Mouse (Mus musculus): ENCODE data around the gene Bud23.
"Not testable (repeated sequence)": the region's sequence is repeated elsewhere in the genome, so short reads cannot be mapped to it uniquely, and the experiment has no call there.

Gene Bud23

DNA sequence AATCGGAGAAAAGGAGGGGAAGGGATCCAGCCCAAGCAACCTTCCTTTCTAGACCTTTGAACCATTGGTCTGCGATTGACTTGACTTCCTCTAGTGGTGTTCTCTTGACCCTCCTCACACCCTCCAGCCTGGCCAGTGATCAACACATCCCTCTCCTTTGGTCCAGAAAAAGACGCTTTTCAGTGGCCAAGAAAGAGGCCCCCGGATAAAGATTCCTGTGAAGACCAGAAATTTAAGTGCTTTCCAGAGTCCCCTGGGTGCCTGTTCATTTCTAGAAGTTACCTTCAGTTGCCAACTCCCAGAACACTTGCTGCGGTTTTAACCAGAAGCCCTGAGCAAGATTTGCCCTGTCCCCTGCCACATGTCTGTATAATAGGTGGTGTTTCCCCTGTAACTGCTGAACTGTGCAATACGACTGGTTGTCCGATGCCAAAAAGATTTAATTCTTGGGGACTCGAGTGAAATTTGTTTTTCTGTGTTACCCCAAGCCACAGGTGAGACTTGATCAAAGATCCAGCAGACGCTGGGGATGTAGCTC, at the start of gene Bud23:
Gene Bud23, minus strand, starts transcription at position 51 of the 538 bp plus-strand sequence.
- DNase-seq (ENCODE audit: low read depth, low spot score), result not testable (repeated sequence)

- no peak for DNase-seq (ENCODE audit: low read depth, low spot score)
Observed at GRCm38 (mm10) chr5:135113782-135114181, 49.0 kb upstream of the Bud23 start.

DNA sequence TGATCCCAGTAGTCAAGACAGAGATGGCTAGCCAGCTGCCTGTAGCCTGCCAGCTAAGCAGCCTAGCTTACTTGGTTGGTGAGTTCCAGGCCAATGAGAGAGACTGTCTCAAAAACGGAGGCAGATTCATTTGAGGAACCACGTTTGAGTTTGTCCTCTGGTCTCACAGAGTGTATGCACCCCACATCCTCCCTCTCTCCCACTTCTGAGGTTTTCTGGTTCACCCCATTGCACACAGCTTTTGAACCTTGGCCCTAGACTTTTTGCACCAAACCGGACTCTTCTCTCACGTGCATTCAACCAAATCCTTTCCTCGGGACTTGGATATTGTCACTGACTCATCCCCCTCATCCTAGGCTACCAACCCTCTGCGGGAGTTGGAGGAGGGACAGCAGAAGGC, 45.2 kb upstream of the Bud23 start:
- no peak for DNase-seq (ENCODE audit: low read depth, low spot score)

DNA sequence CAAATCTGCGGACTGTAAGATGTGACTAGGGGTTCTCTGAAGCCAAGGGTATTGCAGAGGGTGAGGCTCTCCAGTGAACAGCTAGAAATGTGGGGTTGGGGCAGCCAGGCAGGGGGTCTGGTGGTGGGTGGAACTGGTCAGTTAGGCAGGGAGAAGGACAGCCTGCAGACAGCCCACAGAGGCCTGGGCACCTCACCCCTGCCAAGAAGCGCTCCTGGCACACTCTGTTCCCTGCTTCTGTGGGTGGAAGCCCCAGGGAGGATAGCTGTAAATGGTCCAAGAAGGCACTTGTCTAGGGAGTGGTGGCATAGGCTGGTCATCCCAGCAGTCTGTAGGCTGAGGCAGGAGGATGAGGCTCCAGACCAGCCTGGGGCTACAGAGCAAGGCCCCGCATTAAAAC, 44.7 kb upstream of the Bud23 start:
- no peak for DNase-seq (ENCODE audit: low read depth, low spot score)

DNA sequence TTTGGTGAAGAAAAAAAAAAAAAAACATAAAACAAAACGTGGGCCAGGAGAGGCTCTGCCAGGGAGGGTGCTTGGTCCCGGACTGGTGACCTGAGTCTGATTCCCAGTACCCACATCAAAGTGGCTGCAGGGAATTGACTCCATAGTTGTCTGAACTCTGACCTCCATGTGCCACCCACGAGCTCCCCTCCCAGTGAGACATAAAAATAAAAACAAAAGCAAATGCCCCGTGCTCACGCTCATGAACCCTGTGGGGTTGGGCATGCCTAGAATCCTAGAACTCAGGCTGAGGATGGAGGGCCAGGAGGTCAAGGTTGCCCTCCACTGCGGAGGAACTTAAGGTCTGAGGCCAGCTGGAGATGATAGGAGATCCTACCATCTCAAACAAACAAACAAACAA, 44.3 kb upstream of the Bud23 start:
- DNase-seq (ENCODE audit: low read depth, low spot score), result no peak

- no peak for DNase-seq (ENCODE audit: low read depth, low spot score)
Observed at GRCm38 (mm10) chr5:135107521-135108501, 43.1 kb upstream of the Bud23 start.

GRCm38 (mm10) chr5:135106758-135107256, 42.0 kb upstream of the Bud23 start:
- DNase-seq (ENCODE audit: low read depth, low spot score), result peak; percentile 74

- no peak for DNase-seq (ENCODE audit: low read depth, low spot score)
Observed at GRCm38 (mm10) chr5:135103999-135104660, 39.4 kb upstream of the Bud23 start.

- DNase-seq (ENCODE audit: low read depth, low spot score), result no peak
Observed at GRCm38 (mm10) chr5:135100981-135101380, 36.2 kb upstream of the Bud23 start.

DNA sequence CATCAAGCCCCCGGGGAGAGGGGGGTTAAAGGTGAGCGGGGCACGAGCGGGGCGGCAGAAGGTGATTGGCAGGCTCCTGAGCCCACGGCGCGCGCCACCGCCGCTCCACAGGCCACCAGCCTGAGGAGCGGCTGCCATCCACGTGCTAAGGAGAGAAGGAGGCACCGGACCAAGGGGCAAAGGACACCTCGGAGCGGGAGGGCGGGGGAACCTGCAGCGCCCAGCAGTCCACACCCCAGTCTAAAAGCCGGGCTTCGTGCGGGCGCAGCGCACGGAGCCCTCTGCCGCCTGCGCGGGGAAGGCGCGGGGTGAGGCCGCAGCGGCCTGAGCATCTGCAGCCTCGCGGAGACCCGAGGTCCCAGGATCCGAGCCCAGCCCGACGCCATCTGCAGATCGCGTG, 24.9 kb upstream of the Bud23 start, which contains the start of gene Mlxipl:
Gene Mlxipl, plus strand, starts transcription at position 238 of the 400 bp plus-strand sequence.
- no peak for DNase-seq (ENCODE audit: low read depth, low spot score)

GRCm38 (mm10) chr5:135086871-135087270, 22.1 kb upstream of the Bud23 start:
- DNase-seq (ENCODE audit: low read depth, low spot score), result no peak

DNA sequence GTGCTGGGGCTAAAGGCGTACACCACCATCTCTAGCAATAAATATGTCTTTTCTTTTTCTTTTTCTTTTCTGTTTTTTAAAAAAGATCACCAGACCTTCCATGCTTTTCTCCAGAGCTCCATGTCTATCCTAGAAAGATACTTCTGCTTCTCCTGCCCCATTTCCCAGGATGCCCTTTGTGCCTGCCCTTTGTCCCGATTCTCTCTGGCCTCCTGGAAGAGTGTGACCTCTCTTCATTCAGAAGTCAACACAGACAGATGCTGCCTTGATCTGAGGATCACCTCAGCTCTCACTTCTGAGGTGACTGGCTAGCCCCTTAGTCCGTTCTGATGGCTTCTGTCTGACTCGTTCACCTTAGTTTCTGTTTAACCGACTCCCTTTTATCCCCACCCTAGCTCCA, 15.8 kb upstream of the Bud23 start:
- no peak for DNase-seq (ENCODE audit: low read depth, low spot score)

DNA sequence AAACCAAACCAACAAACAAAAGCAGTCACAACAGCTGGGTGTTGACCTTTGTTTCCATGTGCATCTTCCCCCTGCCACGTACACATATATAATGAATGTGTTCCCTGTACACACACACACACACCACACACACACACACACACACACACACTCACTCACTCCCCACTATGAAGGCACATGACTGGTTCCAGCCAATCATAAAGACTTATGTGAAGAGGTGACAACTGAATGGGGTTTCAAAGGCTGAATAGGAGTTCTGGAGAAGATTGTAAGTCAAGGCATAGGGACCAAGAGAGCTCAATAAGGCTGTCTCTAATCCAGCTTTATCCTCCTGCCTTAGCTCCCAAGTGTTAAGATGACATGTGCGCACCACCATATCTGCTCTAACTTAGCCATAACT, 14.8 kb upstream of the Bud23 start:
- no peak for DNase-seq (ENCODE audit: low read depth, low spot score)

- DNase-seq (ENCODE audit: low read depth, low spot score), result no peak
Observed at GRCm38 (mm10) chr5:135078482-135078810, 13.7 kb upstream of the Bud23 start.

DNA sequence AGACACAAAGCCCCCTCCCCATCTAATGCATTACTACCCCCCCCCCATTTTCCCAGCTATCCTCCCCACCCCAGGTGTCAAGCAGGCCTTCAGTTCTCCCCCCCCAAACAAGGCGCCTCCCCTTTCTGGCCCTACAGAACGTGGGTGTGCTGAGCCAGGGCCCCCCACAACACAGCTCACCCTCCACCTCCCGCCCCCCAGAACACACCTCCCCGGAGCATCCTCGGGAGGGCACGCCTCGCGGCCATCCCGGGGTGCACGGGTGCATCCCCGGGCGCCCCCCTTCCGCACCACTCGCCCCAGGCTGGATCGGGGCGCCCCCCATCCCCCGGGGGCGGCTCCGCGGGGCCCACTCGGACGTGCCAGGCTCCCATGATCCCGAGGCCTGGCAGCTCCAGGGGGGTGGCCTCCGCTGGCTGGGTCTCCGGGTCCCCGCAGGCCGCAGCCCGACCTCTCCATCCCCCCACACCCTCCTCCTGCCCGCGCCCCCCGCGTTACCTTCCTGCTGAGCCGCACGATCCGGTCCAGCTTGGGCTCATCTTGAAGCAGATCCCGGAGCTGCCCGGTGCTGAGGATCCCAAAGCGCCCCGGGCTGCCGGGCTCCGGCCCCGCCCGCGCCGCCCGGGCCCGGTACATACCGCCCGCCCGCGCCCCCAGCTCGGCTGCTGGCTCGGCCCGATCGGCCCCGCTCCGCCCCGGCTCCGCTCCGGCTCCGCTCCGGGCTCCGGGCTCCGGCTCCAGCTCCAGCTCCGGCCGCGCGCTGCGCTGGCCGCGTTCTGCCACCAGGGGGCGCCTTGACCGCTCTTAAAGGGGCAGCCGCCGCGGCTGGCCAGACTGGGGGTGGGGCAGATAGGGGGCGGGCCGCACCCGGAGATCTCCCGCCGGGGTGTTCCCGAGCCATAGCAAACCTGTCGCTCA, 13.1 kb upstream of the Bud23 start, which contains the start of gene Vps37d:
Gene Vps37d, minus strand, starts transcription at position 703 of the 918 bp plus-strand sequence.
- DNase-seq (ENCODE audit: low read depth, low spot score), result peak; percentile 76

DNA sequence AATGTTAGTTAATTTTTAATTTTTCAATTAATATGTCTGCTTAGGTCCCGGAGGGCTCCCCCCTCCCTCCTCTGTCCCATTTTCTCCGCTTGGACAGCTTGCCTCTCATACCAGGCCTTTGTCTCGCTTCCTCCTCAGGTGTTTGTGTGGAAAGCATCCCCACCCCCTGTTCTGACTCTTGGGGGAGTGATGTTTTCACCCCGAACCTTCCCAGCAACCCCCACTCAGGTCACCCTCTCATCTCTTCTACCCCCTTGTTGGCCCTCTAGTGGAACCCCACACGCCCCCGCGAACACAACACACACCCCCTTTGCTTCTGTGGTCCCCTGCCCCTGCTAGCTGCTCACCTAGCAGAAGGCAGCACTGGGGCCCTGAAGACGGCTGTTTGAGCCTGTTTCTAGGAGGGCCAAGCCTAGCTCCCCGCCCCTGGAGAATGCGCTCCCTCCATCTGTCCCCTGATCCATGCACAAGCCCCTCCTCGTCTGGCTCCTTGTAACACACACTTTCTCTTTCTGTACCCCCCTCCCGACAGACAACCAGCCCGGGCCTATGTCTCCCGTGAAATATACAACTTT, 12.3 kb upstream of the Bud23 start:
- no peak for DNase-seq (ENCODE audit: low read depth, low spot score)

GRCm38 (mm10) chr5:135076368-135076767, 11.6 kb upstream of the Bud23 start:
- DNase-seq (ENCODE audit: low read depth, low spot score), result no peak

GRCm38 (mm10) chr5:135075655-135076054, 10.9 kb upstream of the Bud23 start:
- DNase-seq (ENCODE audit: low read depth, low spot score), result no peak

DNA sequence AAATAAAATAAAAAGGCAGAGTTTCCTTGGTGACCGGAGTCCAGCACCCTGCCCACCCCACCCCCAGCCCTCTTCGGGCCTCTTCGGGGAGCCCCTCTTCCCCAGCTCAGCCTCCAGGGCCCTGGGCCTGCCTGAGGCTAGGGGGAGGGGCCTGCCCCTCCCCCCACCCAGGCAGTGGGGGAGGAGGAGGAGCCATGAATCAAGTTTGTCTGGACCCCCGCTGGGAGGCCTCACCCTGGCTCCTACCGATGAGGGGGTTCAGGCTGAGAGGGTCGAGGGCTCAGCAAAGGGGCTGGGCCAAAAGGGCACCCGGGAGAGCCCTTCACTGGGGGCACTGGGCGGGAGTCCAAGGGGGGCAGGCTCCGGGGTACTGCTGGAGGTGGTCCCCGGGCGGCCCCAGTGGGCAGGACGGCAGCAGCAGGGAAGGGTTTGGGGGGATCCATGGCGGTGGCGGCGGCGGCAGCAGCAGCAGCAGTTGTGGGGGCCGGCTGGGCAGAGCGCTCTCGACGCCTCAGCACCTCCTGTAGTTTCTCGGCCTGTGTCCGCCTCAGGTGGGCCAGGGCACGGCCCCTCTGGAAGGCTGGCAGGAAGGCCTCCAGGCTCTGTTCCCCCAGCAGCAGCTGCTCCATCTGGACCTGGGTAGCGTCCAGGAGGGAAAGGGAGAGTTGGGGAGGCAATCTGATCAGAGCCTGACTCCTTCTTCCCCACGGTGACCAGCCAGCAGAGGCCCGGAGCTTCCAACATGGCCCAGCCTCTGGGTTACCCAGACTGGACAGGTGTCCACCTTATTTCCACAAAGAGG, 8.8 kb upstream of the Bud23 start:
- DNase-seq (ENCODE audit: low read depth, low spot score), result no peak

- no peak for DNase-seq (ENCODE audit: low read depth, low spot score)
Observed at GRCm38 (mm10) chr5:135072720-135073119, 8.0 kb upstream of the Bud23 start.
